Mouse (Mus musculus): ENCODE data around the gene Slc38a2. TPM values are rescaled to one million over a fixed set of nuclear protein-coding genes. Genes with fewer than 3 reads are reported as not detected.

The Slc38a2 gene
- total and polyA plus RNA-seq, 2 experiments from 2014 or later, result 78.4 to 107 TPM

DNA sequence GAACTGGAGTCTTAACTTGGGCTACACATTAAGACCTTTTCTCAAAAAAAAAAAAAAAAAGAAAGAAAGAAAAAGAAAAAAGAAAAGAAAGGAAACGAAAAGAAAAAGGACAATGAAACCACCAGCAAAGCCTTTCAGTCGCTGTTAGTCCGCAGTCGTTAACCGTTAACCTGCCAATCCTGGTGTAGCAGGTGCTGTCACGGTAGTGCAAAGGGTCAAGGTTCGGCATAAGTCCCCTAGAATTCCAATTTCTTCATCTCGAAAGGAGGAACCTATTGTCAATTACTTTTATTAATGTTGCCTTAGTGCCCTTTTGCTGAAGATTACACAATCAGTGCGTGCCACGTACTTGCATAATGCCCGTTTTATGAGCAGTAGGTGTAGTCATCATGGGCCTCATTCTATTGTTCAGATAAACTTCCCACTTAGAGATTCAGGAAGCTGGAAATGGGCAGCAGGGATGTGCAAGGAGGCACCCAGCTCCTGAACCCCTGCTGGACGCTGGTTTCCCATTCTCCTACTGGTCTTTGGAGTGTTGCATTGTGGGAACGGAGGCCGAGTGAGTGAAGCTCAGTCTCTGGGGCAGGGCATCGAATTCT is 36.1 kb upstream of the Slc38a2 start:
- Histone ChIP-seq H3K36me3 (ENCODE audit: insufficient read depth) (no peaks in the 10 kb centered on the region), H3K4me2 (ENCODE audit: low read depth) (no peak overlapping the region), H3K9me3 (ENCODE audit: low read length) (no peaks in the 10 kb centered on the region), H3K4me1 (ENCODE audit: insufficient read depth) (no peaks in the 10 kb centered on the region), H3K27ac (ENCODE audit: low read depth, low read length) (no peak overlapping the region), H3K4me3 (ENCODE audit: low read depth, low read length) (no peak overlapping the region), H3K9ac (no peak overlapping the region), H3K27me3 (ENCODE audit: insufficient read depth, low read length) (no peaks in the 10 kb centered on the region)
- DNase-seq, result no peak
- no peak for ATAC-seq
- no peak for TF ChIP-seq CTCF (IDR thresholded peaks at IDR 0.05; ENCODE audit: low read depth)
- 69% methylated on average over 15 of the region's 15 CpGs for WGBS

DNA sequence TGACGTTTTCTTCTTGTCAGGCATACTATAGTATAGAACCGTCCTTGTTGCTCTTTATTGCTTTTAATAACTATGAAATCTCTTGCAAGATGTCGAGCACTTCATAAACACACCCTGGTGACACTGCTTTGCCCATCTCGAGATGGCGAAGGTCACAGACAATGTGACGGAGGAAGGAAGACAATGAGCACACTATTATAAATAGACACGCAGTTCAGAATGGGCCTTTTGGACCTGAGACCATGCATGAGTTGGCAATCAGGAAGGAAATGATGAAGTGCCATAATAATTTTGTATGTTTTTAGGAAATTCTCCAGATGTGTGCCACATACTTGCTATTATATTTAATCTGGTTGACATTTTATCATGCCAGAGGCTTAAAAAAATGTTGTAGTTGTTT is 34.9 kb upstream of the Slc38a2 start:
- 83% methylated on average over 7 of the region's 7 CpGs for WGBS
- DNase-seq (no peak), ATAC-seq (no peak)
- Histone ChIP-seq H3K9ac (no peak overlapping the region), H3K4me2 (ENCODE audit: low read depth) (no peak overlapping the region), H3K36me3 (ENCODE audit: insufficient read depth) (no peaks in the 10 kb centered on the region), H3K4me3 (ENCODE audit: low read depth, low read length) (no peak overlapping the region), H3K4me1 (ENCODE audit: insufficient read depth) (no peaks in the 10 kb centered on the region), H3K27ac (ENCODE audit: low read depth, low read length) (no peak overlapping the region), H3K9me3 (ENCODE audit: low read length) (no peaks in the 10 kb centered on the region), H3K27me3 (ENCODE audit: insufficient read depth, low read length) (no peaks in the 10 kb centered on the region)
- no peak for TF ChIP-seq CTCF (IDR thresholded peaks at IDR 0.05; ENCODE audit: low read depth)

DNA sequence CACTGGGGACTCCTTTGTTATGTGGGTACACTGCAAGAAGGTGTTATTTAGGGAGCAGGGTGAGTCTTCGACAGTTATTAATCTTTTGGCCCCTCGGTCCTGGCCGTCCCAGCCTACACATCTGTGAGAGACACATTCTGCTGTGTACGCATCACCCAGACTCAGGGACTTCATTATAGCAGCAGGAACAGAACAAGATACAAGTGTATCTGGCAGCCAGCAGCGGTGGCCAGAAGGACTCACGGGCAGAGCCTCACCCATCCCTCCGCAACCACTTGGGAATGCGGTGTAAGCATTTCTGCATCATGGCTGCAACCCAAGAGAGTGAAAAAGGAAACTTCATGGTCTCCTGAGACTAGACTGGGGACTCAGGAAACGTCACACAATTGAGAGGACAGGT is 30.9 kb upstream of the Slc38a2 start:
- Histone ChIP-seq H3K4me3 (ENCODE audit: low read depth, low read length) (no peak overlapping the region), H3K4me1 (ENCODE audit: insufficient read depth) (no peaks in the 10 kb centered on the region), H3K4me2 (ENCODE audit: low read depth) (no peak overlapping the region), H3K27ac (ENCODE audit: low read depth, low read length) (no peak overlapping the region), H3K27me3 (ENCODE audit: insufficient read depth, low read length) (no peaks in the 10 kb centered on the region), H3K9ac (no peak overlapping the region), H3K36me3 (ENCODE audit: insufficient read depth) (no peaks in the 10 kb centered on the region), H3K9me3 (ENCODE audit: low read length) (no peaks in the 10 kb centered on the region)
- ATAC-seq (no peak), DNase-seq (no peak)
- 89% methylated on average over 9 of the region's 9 CpGs for WGBS
- TF ChIP-seq CTCF (IDR thresholded peaks at IDR 0.05; ENCODE audit: low read depth), result no peak

- no peaks in the 10 kb centered on the region for H3K4me1 ChIP-seq (ENCODE audit: insufficient read depth)
- no peak for TF ChIP-seq CTCF (IDR thresholded peaks at IDR 0.05; ENCODE audit: low read depth)
- no peaks in the 10 kb centered on the region for H3K9me3 ChIP-seq (ENCODE audit: low read length)
- no peaks in the 10 kb centered on the region for H3K36me3 ChIP-seq (ENCODE audit: insufficient read depth)
- H3K27me3 ChIP-seq (ENCODE audit: insufficient read depth, low read length), result no peaks in the 10 kb centered on the region
- H3K4me3 ChIP-seq (ENCODE audit: low read depth, low read length), result no peak overlapping the region
- no peak for DNase-seq
- WGBS, result 88% methylated on average over 9 of the region's 9 CpGs
- H3K9ac ChIP-seq, result no peak overlapping the region
- H3K4me2 ChIP-seq (ENCODE audit: low read depth), result no peak overlapping the region
- no peak overlapping the region for H3K27ac ChIP-seq (ENCODE audit: low read depth, low read length)
- no peak for ATAC-seq
Observed at GRCm38 (mm10) chr15:96729785-96730184, 30.3 kb upstream of the Slc38a2 start.

GRCm38 (mm10) chr15:96728993-96729392 is 29.5 kb upstream of the Slc38a2 start:
- 79% methylated on average over 10 of the region's 10 CpGs for WGBS
- TF ChIP-seq CTCF (IDR thresholded peaks at IDR 0.05; ENCODE audit: low read depth), result no peak
- H3K4me3 ChIP-seq (ENCODE audit: low read depth, low read length), result no peak overlapping the region

GRCm38 (mm10) chr15:96728346-96728745 is 28.8 kb upstream of the Slc38a2 start:
- Histone ChIP-seq H3K4me2 (ENCODE audit: low read depth) (no peak overlapping the region), H3K4me3 (ENCODE audit: low read depth, low read length) (no peak overlapping the region), H3K27me3 (ENCODE audit: insufficient read depth, low read length) (no peaks in the 10 kb centered on the region), H3K9me3 (ENCODE audit: low read length) (no peaks in the 10 kb centered on the region), H3K36me3 (ENCODE audit: insufficient read depth) (no peaks in the 10 kb centered on the region), H3K9ac (no peak overlapping the region), H3K27ac (ENCODE audit: low read depth, low read length) (no peak overlapping the region), H3K4me1 (ENCODE audit: insufficient read depth) (no peaks in the 10 kb centered on the region)
- no peak for DNase-seq
- WGBS, result 78% methylated on average over 4 of the region's 4 CpGs
- TF ChIP-seq CTCF (IDR thresholded peaks at IDR 0.05; ENCODE audit: low read depth), result no peak
- ATAC-seq, result no peak

More at GRCm38 (mm10) chr15:96728993-96729392, 29.5 kb upstream of the Slc38a2 start:
- ATAC-seq (no peak), DNase-seq (no peak)
- H3K4me1 ChIP-seq (ENCODE audit: insufficient read depth), result no peaks in the 10 kb centered on the region
- H3K9ac ChIP-seq, result no peak overlapping the region
- no peaks in the 10 kb centered on the region for H3K36me3 ChIP-seq (ENCODE audit: insufficient read depth)
- H3K9me3 ChIP-seq (ENCODE audit: low read length), result no peaks in the 10 kb centered on the region
- H3K27me3 ChIP-seq (ENCODE audit: insufficient read depth, low read length), result no peaks in the 10 kb centered on the region
- H3K4me2 ChIP-seq (ENCODE audit: low read depth), result no peak overlapping the region
- no peak overlapping the region for H3K27ac ChIP-seq (ENCODE audit: low read depth, low read length)

DNA sequence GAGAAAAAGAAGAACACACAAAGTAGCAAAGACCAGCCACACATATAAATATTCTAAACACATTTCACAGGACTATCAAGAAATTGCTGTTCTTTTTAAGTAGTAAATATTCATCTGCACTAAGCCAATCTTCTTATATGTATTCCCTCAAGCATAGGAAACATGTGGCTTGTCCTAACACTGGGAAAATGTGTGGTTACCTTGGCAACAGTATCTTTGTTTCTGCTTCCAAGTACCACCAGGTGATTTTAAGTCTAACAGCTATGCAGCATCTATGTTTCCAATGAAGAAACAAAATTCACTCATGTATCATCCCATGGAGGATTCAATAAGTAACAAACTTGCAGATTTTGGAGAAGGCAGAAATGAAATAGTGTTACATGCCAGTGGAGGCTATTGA is 25.0 kb upstream of the Slc38a2 start:
- Histone ChIP-seq H3K36me3 (ENCODE audit: insufficient read depth) (no peaks in the 10 kb centered on the region), H3K9ac (no peak overlapping the region), H3K27me3 (ENCODE audit: insufficient read depth, low read length) (no peaks in the 10 kb centered on the region), H3K27ac (ENCODE audit: low read depth, low read length) (no peak overlapping the region), H3K4me1 (ENCODE audit: insufficient read depth) (no peaks in the 10 kb centered on the region), H3K4me3 (ENCODE audit: low read depth, low read length) (no peak overlapping the region), H3K4me2 (ENCODE audit: low read depth) (no peak overlapping the region), H3K9me3 (ENCODE audit: low read length) (no peaks in the 10 kb centered on the region)
- DNase-seq, result peak; percentile 32
- no peak for ATAC-seq
- TF ChIP-seq CTCF (IDR thresholded peaks at IDR 0.05; ENCODE audit: low read depth), result no peak
